Mouse (Mus musculus): ENCODE measurements around the gene Zmynd10. TPM values are rescaled to one million over a fixed set of nuclear protein-coding genes. Genes with fewer than 3 reads are reported as not detected.

Gene Zmynd10
- polyA plus RNA-seq, 1 experiment from 2014 or later: 7.9 TPM

DNA sequence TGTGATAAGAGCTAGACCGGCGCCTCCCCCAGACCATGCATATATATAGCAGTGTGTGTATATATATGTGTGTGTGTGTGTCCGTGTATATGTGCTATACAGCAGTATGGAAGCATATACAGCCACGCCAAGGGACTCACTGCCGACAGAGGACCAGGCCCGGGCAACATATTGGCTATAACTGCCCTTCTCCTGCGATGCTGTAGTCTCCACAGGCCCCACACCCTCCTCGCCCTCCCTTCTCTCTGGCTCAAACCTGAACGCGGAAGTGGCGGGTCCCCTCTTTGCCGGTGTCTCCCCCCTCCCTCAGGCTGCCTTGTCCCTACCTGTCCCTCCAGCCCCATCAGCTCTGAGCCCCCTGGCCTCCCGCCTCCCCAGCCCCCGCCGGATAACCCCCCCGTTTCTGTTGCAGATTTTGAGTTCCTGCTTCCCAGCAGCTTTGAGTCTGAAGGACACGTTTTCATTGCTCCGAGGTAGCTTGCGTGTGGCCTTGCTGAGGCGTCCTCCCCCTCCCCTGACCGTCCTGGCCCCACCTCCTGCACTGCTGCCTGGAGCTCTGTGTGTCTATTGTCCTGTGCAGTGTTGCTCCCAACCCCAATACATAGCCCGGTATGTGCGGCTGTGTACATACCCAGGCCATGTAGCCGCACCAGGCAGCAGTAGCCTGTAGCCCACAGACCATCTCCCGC is 25.2 kb upstream of the Zmynd10 start:
- Histone ChIP-seq H3K9me3 (replicated peaks; ENCODE audit: low read length) (no peaks in the 10 kb centered on the region), H3K27me3 (ENCODE audit: insufficient read depth, low read length) (peaks cover 7% of the 10 kb centered on the region), H3K27ac (no peak overlapping the region), H3K36me3 (ENCODE audit: insufficient read depth, low read length) (no peaks in the 10 kb centered on the region), H3K4me3 (replicated peaks; ENCODE audit: low read depth, low read length) (no peak overlapping the region), H3K4me1 (replicated peaks; ENCODE audit: insufficient read depth, low read length) (peaks cover 17% of the 10 kb centered on the region), H3K4me2 (ENCODE audit: low read length) (peak overlapping the region; percentile 40), H3K9ac (ENCODE audit: low read depth, low read length) (peak overlapping the region; percentile 27; the same call in 1 of the 2 replicates)
- no peak for TF ChIP-seq CTCF (IDR thresholded peaks at IDR 0.05; ENCODE audit: low read depth)
- no peak for DNase-seq (ENCODE audit: low spot score)
- no peak for ATAC-seq (replicated peaks; ENCODE audit: low FRiP score, low read depth)
- 23% methylated on average over 25 of the region's 25 CpGs for WGBS

DNA sequence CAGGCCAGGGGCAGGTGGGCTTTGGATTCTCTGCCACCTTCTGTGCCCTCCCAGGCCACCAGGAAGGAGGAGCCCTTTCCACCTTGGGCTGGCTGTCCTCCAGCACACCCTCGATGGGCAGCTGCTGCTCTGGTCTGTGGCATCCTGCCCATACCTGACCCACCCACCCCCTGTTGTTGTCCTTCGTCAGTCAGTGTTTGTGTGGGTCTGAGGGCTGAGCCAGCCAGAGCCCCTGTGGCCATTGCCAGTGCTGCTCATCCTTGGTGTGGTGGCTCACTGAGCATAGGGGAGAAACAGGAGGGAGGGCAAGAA is 24.7 kb upstream of the Zmynd10 start:
- TF ChIP-seq CTCF (IDR thresholded peaks at IDR 0.05; ENCODE audit: low read depth): no peak
- Histone ChIP-seq H3K9me3 (replicated peaks; ENCODE audit: low read length) (no peaks in the 10 kb centered on the region), H3K36me3 (ENCODE audit: insufficient read depth, low read length) (no peaks in the 10 kb centered on the region), H3K4me3 (replicated peaks; ENCODE audit: low read depth, low read length) (no peak overlapping the region), H3K27me3 (ENCODE audit: insufficient read depth, low read length) (peaks cover 8% of the 10 kb centered on the region), H3K9ac (ENCODE audit: low read depth, low read length) (peak overlapping the region; percentile 27; the same call in 1 of the 2 replicates), H3K27ac (no peak overlapping the region), H3K4me2 (ENCODE audit: low read length) (peak overlapping the region; percentile 40; the same call in 1 of the 2 replicates), H3K4me1 (replicated peaks; ENCODE audit: insufficient read depth, low read length) (peaks cover 21% of the 10 kb centered on the region)
- no peak for ATAC-seq (replicated peaks; ENCODE audit: low FRiP score, low read depth)
- no peak for DNase-seq (ENCODE audit: low spot score)
- WGBS: 16% methylated on average over 2 of the region's 2 CpGs

DNA sequence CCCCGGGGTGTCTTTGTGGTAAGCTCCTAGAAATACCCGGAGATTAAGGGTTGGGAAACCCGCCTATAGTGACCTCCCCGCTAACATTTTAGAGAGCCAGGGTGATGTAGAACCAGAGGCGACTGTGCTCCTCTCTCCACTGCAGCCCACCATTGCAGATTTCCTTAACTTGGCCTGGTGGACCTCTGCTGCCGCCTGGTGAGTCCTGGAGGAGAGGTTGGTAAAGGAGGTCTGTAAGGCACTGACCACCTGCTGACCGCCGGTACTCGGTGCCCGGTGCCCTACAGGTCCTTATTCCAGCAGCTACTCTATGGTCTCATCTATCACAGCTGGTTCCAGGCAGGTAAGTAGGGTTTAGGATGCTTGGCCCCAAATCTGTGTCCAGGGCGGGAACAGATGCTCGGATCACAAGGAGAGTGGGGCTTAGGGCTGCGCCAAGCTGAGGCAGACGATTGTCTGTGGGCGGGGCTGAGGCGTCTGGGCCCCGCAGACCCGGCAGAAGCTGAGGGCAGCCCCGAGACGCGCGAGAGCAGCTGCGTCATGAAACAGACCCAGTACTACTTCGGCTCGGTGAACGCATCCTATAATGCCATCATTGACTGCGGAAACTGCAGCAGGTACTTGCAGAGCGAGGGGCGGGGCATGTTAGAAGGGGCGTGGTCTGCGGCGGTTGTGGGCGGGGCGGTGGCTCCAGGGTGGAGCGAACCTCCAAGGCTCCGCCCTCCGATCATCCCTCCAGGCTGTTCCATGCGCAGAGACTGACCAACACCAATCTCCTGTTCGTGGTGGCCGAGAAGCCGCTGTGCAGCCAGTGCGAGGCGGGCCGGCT is 20.7 kb upstream of the Zmynd10 start:
- H3K4me1 ChIP-seq (replicated peaks; ENCODE audit: insufficient read depth, low read length): peaks cover 21% of the 10 kb centered on the region
- H3K27me3 ChIP-seq (ENCODE audit: insufficient read depth, low read length): peaks cover 8% of the 10 kb centered on the region
- DNase-seq (ENCODE audit: low spot score) (peak; percentile 87), ATAC-seq (replicated peaks; ENCODE audit: low FRiP score, low read depth) (peak; percentile 77)
- H3K36me3 ChIP-seq (ENCODE audit: insufficient read depth, low read length): no peaks in the 10 kb centered on the region
- no peaks in the 10 kb centered on the region for H3K9me3 ChIP-seq (replicated peaks; ENCODE audit: low read length)
- 5% methylated on average over 42 of the region's 44 CpGs for WGBS
- peak overlapping the region; percentile 76 for H3K4me2 ChIP-seq (ENCODE audit: low read length)
- H3K4me3 ChIP-seq (replicated peaks; ENCODE audit: low read depth, low read length): peak overlapping the region; percentile 36
- TF ChIP-seq CTCF (IDR thresholded peaks at IDR 0.05; ENCODE audit: low read depth): peak; percentile 52
- no peak overlapping the region for H3K27ac ChIP-seq
- H3K9ac ChIP-seq (ENCODE audit: low read depth, low read length): no peak overlapping the region

DNA sequence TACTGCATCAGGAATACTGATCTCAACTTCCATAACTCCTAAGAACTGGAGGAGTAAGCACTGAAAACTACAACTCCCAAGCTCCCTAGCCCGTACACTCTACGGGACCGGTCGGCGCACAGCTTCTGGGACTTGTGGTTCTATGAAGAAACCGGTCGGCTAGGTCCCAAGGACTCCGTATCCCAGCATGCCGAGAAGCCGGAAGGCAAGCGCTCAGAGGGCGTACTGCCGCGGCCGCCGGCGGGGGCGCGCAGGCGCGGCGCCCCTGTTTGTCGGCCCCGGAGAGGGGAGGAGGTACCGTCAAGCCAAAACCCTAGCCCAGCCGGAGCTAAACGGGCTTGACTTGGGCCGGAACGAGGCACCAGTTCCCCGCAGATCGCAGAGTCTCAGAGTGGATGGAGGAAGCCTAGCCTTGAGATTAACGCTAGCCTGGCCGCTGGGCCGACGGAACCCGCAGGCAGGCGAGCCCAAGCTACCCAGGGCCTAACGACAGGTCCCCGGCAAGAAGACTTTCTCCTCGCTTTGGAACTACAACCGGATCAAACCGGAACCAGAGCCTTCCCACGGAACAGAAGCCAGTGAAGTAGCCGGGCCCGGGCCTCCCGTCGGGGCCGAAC is 13.2 kb upstream of the Zmynd10 start, which contains the start of gene Tmem115:
Gene Tmem115, plus strand, starts transcription at position 155 of the 617 bp plus-strand sequence.
- Histone ChIP-seq H3K36me3 (ENCODE audit: insufficient read depth, low read length) (peaks cover 12% of the 10 kb centered on the region), H3K9ac (ENCODE audit: low read depth, low read length) (peak within 1 kb of the TSS; percentile 80), H3K9me3 (replicated peaks; ENCODE audit: low read length) (no peaks in the 10 kb centered on the region), H3K27me3 (ENCODE audit: insufficient read depth, low read length) (no peaks in the 10 kb centered on the region), H3K4me3 (replicated peaks; ENCODE audit: low read depth, low read length) (peak within 1 kb of the TSS; percentile 72), H3K4me2 (ENCODE audit: low read length) (peak within 1 kb of the TSS; percentile 96), H3K27ac (peak within 1 kb of the TSS; percentile 90), H3K4me1 (replicated peaks; ENCODE audit: insufficient read depth, low read length) (peaks cover 21% of the 10 kb centered on the region)
- WGBS: under 1% methylated on average over 48 of the region's 48 CpGs
- ATAC-seq (replicated peaks; ENCODE audit: low FRiP score, low read depth) (peak; percentile 97), DNase-seq (ENCODE audit: low spot score) (peak; percentile 99)
- peak; percentile 17; the same call in 1 of the 2 replicates for TF ChIP-seq CTCF (IDR thresholded peaks at IDR 0.05; ENCODE audit: low read depth)

DNA sequence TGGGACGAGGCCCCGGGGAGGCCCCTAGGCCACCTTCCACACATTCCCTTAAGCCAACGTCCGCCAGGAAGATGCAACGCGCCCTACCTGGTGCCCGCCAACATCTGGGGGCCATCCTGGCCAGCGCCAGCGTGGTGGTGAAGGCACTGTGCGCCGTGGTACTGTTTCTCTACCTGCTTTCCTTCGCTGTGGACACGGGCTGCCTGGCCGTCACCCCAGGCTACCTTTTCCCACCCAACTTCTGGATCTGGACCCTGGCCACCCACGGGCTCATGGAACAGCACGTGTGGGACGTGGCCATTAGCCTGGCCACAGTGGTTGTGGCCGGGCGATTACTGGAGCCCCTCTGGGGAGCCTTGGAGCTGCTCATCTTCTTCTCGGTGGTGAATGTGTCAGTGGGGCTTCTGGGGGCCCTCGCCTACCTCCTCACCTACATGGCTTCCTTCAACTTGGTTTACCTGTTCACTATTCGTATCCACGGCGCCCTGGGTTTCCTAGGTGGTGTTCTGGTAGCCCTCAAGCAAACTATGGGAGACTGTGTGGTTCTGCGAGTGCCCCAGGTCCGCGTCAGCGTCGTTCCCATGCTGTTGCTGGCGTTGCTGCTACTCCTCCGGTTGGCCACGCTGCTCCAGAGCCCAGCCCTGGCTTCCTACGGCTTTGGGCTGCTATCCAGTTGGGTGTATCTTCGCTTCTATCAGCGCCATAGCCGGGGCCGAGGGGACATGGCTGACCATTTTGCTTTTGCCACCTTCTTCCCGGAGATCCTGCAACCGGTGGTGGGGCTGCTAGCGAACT is 12.5 kb upstream of the Zmynd10 start:
- Histone ChIP-seq H3K9ac (ENCODE audit: low read depth, low read length) (peak overlapping the region; percentile 80), H3K36me3 (ENCODE audit: insufficient read depth, low read length) (peaks cover 19% of the 10 kb centered on the region), H3K9me3 (replicated peaks; ENCODE audit: low read length) (no peaks in the 10 kb centered on the region), H3K4me3 (replicated peaks; ENCODE audit: low read depth, low read length) (peak overlapping the region; percentile 72), H3K27me3 (ENCODE audit: insufficient read depth, low read length) (no peaks in the 10 kb centered on the region), H3K4me2 (ENCODE audit: low read length) (peak overlapping the region; percentile 96), H3K4me1 (replicated peaks; ENCODE audit: insufficient read depth, low read length) (peaks cover 21% of the 10 kb centered on the region), H3K27ac (peak overlapping the region; percentile 90)
- no peak for TF ChIP-seq CTCF (IDR thresholded peaks at IDR 0.05; ENCODE audit: low read depth)
- ATAC-seq (replicated peaks; ENCODE audit: low FRiP score, low read depth): no peak
- WGBS: under 1% methylated on average over 40 of the region's 40 CpGs
- no peak for DNase-seq (ENCODE audit: low spot score)
